In genomic region chr1:23491041-23491440, GRCm38 (mm10) we compare ENCODE assay signal across 10 mouse cellular contexts.
A peak's percentile ranks its signal among the peaks of the same experiment; 100 is the strongest.
DNase-seq lines count a peak whose midpoint lies in the region; ATAC-seq and TF ChIP-seq lines count a peak whose summit lies in the region.
"Had no signal": no experiment of that assay in that cellular context is flagged by ENCODE, and none has a peak within 500 bp of the region (broad histone marks: within the 10 kb centered on the region; RNA-seq: fewer than 3 reads in every experiment).

No protein-coding gene starts in this region.

- peak; percentile 65 for DNase-seq in forebrain, embryonic 14.5 days (ENCODE audit: low spot score)
- DNase-seq in forebrain, embryonic 10.5 days (ENCODE audit: extremely low spot score, low spot score) = no peak
- peak; percentile 33 for DNase-seq in lung, postnatal 10 days
- DNase-seq in lung, postnatal 25 days (ENCODE audit: low spot score) = no peak
- DNase-seq in forebrain, postnatal 0 days = peak; percentile 29
- no peak for DNase-seq in stomach, postnatal 0 days (ENCODE audit: low spot score)
- DNase-seq in thymus, postnatal 14 days = no peak
- DNase-seq: adrenal gland, postnatal 36 days had no signal

- no peak for TF ChIP-seq EP300 in stomach, postnatal 0 days (optimal IDR thresholded peaks at IDR 0.05)

- ATAC-seq in forebrain, embryonic 14.5 days = peak; percentile 62
- 0 out of 2 replicates have a peak, but pooled peaks have one; percentile 36 for ATAC-seq in forebrain, postnatal 0 days
- ATAC-seq in neural tube, embryonic 14.5 days (ENCODE audit: low read depth) = peak; percentile 68
- no peak for ATAC-seq in stomach, postnatal 0 days (ENCODE audit: low FRiP score, low TSS enrichment)

- peaks cover 7% of the 10 kb centered on the region; the same call in 1 of the 2 replicates for H3K4me1 ChIP-seq in forebrain, embryonic 14.5 days (ENCODE audit: control insufficient read depth, insufficient read depth, low read length)
- peaks cover 10% of the 10 kb centered on the region; the same call in 1 of the 2 replicates for H3K4me1 ChIP-seq in forebrain, embryonic 10.5 days
- peaks cover 3% of the 10 kb centered on the region; the same call in 1 of the 2 replicates for H3K4me1 ChIP-seq in forebrain, postnatal 0 days (ENCODE audit: insufficient read depth)
- H3K4me1 ChIP-seq in neural tube, embryonic 14.5 days (ENCODE audit: control insufficient read depth, insufficient read depth, low read length) = peaks cover 7% of the 10 kb centered on the region; the same call in 1 of the 2 replicates
- no peaks in the 10 kb centered on the region for H3K4me1 ChIP-seq in stomach, postnatal 0 days (replicated peaks; ENCODE audit: control insufficient read depth, insufficient read depth)
- H3K4me1 ChIP-seq: heart, embryonic 13.5 days had no signal

- WGBS in forebrain, embryonic 14.5 days = 21% methylated on average over 6 of the region's 6 CpGs
- 87% methylated on average over 6 of the region's 6 CpGs for WGBS in forebrain, embryonic 10.5 days
- WGBS in forebrain, postnatal 0 days = 21% methylated on average over 6 of the region's 6 CpGs
- 43% methylated on average over 6 of the region's 6 CpGs for WGBS in neural tube, embryonic 14.5 days
- 73% methylated on average over 6 of the region's 6 CpGs for WGBS in stomach, postnatal 0 days

- no peak overlapping the region for H3K27ac ChIP-seq in forebrain, embryonic 14.5 days (ENCODE audit: low read depth, low read length)
- H3K27ac ChIP-seq in forebrain, embryonic 10.5 days = no peak overlapping the region
- H3K27ac ChIP-seq in forebrain, postnatal 0 days (ENCODE audit: low read depth, low read length) = no peak overlapping the region; the same call in 1 of the 2 replicates
- H3K27ac ChIP-seq in neural tube, embryonic 14.5 days (ENCODE audit: low read depth, low read length) = no peak overlapping the region
- H3K27ac ChIP-seq in stomach, postnatal 0 days (replicated peaks) = no peak overlapping the region
- H3K27ac ChIP-seq: heart, embryonic 13.5 days had no signal

- no peaks in the 10 kb centered on the region for H3K9me3 ChIP-seq in forebrain, embryonic 14.5 days (replicated peaks; ENCODE audit: control insufficient read depth, low read length)
- no peaks in the 10 kb centered on the region for H3K9me3 ChIP-seq in forebrain, embryonic 10.5 days
- no peaks in the 10 kb centered on the region for H3K9me3 ChIP-seq in forebrain, postnatal 0 days (ENCODE audit: low read length)
- H3K9me3 ChIP-seq in neural tube, embryonic 14.5 days (ENCODE audit: control insufficient read depth, low read length) = no peaks in the 10 kb centered on the region
- no peaks in the 10 kb centered on the region for H3K9me3 ChIP-seq in stomach, postnatal 0 days (ENCODE audit: control insufficient read depth, low read length)
- H3K9me3 ChIP-seq: heart, embryonic 13.5 days had no signal

- no peaks in the 10 kb centered on the region for H3K27me3 ChIP-seq in forebrain, embryonic 14.5 days (replicated peaks; ENCODE audit: control insufficient read depth, insufficient read depth, low read length)
- no peaks in the 10 kb centered on the region for H3K27me3 ChIP-seq in forebrain, embryonic 10.5 days (ENCODE audit: poor library complexity, severe bottlenecking)
- H3K27me3 ChIP-seq in forebrain, postnatal 0 days (ENCODE audit: insufficient read depth, low read length) = no peaks in the 10 kb centered on the region
- no peaks in the 10 kb centered on the region for H3K27me3 ChIP-seq in neural tube, embryonic 14.5 days (ENCODE audit: control insufficient read depth, insufficient read depth, low read length)
- no peaks in the 10 kb centered on the region for H3K27me3 ChIP-seq in stomach, postnatal 0 days (ENCODE audit: control insufficient read depth, insufficient read depth, low read length)
- H3K27me3 ChIP-seq: heart, embryonic 13.5 days had no signal

- H3K9ac ChIP-seq in forebrain, embryonic 14.5 days (ENCODE audit: low read length) = no peak overlapping the region
- no peak overlapping the region for H3K9ac ChIP-seq in forebrain, postnatal 0 days
- no peak overlapping the region for H3K9ac ChIP-seq in neural tube, embryonic 14.5 days (replicated peaks; ENCODE audit: low read depth, low read length)
- H3K9ac ChIP-seq in stomach, postnatal 0 days (ENCODE audit: low read length) = no peak overlapping the region
- H3K9ac ChIP-seq: heart, embryonic 13.5 days had no signal

- no peaks in the 10 kb centered on the region for H3K36me3 ChIP-seq in forebrain, embryonic 14.5 days (ENCODE audit: control insufficient read depth, insufficient read depth, low read length)
- no peaks in the 10 kb centered on the region for H3K36me3 ChIP-seq in forebrain, embryonic 10.5 days (replicated peaks)
- H3K36me3 ChIP-seq in forebrain, postnatal 0 days (ENCODE audit: insufficient read depth) = no peaks in the 10 kb centered on the region
- no peaks in the 10 kb centered on the region for H3K36me3 ChIP-seq in neural tube, embryonic 14.5 days (ENCODE audit: control insufficient read depth, insufficient read depth, low read length)
- H3K36me3 ChIP-seq in stomach, postnatal 0 days (ENCODE audit: control insufficient read depth, insufficient read depth, low read length) = no peaks in the 10 kb centered on the region
- H3K36me3 ChIP-seq: heart, embryonic 13.5 days had no signal

- no peak for TF ChIP-seq CTCF in forebrain, postnatal 0 days (IDR thresholded peaks at IDR 0.05; ENCODE audit: low read depth)
- TF ChIP-seq CTCF in stomach, postnatal 0 days (IDR thresholded peaks at IDR 0.05; ENCODE audit: low read depth) = no peak

- H3K4me3 ChIP-seq in forebrain, embryonic 14.5 days (ENCODE audit: low read depth, low read length) = no peak overlapping the region
- no peak overlapping the region for H3K4me3 ChIP-seq in forebrain, embryonic 10.5 days
- H3K4me3 ChIP-seq in forebrain, postnatal 0 days (ENCODE audit: low read depth, low read length) = 0 out of 2 replicates have a peak overlapping the region, but pooled peaks have one; percentile 28
- no peak overlapping the region for H3K4me3 ChIP-seq in neural tube, embryonic 14.5 days (ENCODE audit: low read depth, low read length)
- H3K4me3 ChIP-seq in stomach, postnatal 0 days (ENCODE audit: low read depth, low read length) = no peak overlapping the region
- H3K4me3 ChIP-seq: heart, embryonic 13.5 days had no signal

- H3K4me2 ChIP-seq in forebrain, embryonic 14.5 days (ENCODE audit: low read length) = peak overlapping the region; percentile 41
- H3K4me2 ChIP-seq in forebrain, postnatal 0 days (ENCODE audit: low read depth) = peak overlapping the region; percentile 43
- peak overlapping the region; percentile 23; the same call in 1 of the 2 replicates for H3K4me2 ChIP-seq in neural tube, embryonic 14.5 days (ENCODE audit: low read depth, low read length)
- H3K4me2 ChIP-seq in stomach, postnatal 0 days (replicated peaks; ENCODE audit: low read depth) = no peak overlapping the region
- H3K4me2 ChIP-seq: heart, embryonic 13.5 days had no signal

Comparison
In these comparisons a context has a peak if more than half of its experiments do, and no peak if none do; other contexts are left out.
1. DNase-seq: peak in forebrain, embryonic 14.5 days (single experiment), lung, postnatal 10 days (single experiment) and forebrain, postnatal 0 days (single experiment); none in forebrain, embryonic 10.5 days (single experiment), lung, postnatal 25 days (single experiment), stomach, postnatal 0 days (single experiment) and thymus, postnatal 14 days (single experiment).